Mouse (Mus musculus): ENCODE results near the gene Rusc2.

DNA sequence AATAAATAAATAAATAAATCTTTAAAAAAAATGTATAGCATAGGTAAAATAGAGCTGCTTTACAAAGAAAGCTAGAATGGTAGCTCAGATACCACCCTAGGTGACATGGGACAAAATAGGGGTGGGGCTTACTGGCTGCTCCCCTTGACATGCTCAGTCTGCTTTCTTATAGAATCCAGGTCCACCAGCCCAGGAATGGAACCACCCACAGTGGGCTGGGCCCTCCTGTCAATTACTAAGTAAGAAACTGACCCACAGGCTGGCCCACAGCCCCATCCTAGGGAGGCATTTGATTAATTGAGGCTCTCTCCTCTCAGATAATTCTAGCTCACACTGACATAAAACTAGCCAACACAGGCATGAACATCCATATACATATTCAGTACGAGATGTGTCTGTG is 51.1 kb downstream of the Rusc2 start:
- TF ChIP-seq CTCF (IDR thresholded peaks at IDR 0.05; ENCODE audit: borderline replicate concordance, extremely low read depth, insufficient read depth, insufficient read length) (no peak), POLR2A (IDR thresholded peaks at IDR 0.05; ENCODE audit: borderline replicate concordance, extremely low read depth, insufficient read depth, insufficient read length, poor library complexity, severe bottlenecking) (no peak)

Data from brain, embryonic 14.5 days (tissue).